Mouse (Mus musculus): ENCODE measurements at regions not wholly inside any gene's neighbourhood (a gene's known extent, or its start where the extent isn't known, plus 50 kb on each side); places are given as distances from the start of the nearest gene placed in this dataset.

DNA sequence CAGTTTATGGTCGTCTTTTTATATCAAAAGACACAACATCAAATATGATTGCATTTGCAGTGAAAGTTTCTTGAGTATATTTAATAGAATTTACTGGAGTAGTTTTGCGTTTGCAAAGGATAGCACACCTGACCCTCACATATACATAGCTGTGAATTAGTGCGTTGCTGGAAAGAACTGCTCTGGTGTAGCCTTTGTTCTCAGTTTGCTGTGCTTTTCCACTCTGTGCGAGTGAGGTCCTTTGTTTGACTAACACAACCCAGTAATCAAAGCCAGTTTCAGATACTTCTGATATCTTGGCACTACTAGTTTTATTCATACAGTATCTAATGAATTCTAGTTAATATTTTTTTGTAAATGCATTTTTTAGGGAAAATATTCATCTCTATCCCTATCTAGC lies 84.7 kb downstream of the Trim52 start:
- no peak for DNase-seq (ENCODE audit: low spot score)

GRCm38 (mm10) chr14:106193583-106193982 lies 87.6 kb downstream of the Trim52 start:
- no peak for DNase-seq (ENCODE audit: low spot score)

GRCm38 (mm10) chr14:106194104-106194503 lies 88.1 kb downstream of the Trim52 start:
- DNase-seq (ENCODE audit: low spot score) = no peak

DNA sequence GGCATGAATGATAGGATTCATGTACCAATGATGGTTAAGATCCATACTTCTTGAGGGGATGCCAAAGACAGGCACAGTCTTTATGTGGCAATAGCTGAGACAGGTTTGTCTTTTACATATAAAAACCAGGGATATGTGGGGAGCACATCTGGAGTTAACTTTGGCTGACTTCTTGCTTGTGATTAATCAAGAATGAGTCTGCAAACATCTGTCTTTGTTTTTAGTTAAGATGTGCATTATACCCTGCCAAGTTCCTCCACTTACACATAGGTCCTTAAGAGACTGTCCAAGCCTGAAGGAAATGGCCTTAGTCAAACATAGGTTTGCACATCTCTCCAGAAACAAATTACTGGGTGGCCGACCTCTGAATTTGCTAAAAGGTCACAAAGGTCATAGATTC lies 91.8 kb downstream of the Trim52 start:
- DNase-seq (ENCODE audit: low spot score) = no peak

DNA sequence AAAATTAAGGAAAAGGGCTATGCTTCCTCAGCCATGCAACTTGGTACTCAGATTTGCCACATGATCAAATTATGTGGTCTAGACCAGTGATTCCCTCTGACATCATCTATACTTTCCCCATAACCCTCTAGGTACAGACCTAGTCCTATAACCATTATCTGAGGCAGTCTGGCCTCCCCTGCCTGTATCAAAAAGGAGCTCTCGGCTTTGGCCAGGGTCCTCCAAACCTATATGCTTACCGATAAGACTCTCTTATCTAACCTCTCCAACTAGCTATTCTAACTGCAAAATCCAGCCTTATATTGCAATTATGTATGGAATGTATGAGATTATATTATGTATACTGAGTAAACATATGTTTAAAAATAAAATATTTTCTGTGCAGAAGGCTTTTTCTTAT lies 93.1 kb downstream of the Trim52 start:
- no peak for DNase-seq (ENCODE audit: low spot score)

- no peak for DNase-seq (ENCODE audit: low spot score)
Measured at GRCm38 (mm10) chr14:106199536-106200319, 93.7 kb downstream of the Trim52 start.

DNA sequence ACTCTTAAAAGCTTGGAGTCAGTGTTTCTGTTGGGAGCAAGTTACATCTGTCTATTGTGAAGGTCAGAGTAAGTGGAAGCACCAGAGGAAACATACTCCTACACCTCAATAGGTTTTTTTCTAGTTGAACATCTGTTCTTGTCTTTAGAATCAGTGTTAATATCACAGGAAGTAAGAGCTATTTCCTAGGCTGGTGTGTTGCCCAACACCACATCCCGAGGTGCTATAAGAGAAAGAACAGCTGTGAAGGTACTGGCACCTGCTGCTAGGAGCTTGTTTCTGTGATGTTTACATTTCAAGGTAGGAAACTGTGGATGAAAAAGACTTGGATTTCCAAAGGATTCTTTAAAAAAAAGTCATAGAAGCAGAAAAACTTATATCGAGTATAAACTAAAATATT lies 105.1 kb downstream of the Trim52 start:
- DNase-seq (ENCODE audit: low spot score) = peak; percentile 9

- DNase-seq (ENCODE audit: low spot score) = peak; percentile 10
Measured at GRCm38 (mm10) chr14:106217681-106218080, 111.7 kb downstream of the Trim52 start.

DNA sequence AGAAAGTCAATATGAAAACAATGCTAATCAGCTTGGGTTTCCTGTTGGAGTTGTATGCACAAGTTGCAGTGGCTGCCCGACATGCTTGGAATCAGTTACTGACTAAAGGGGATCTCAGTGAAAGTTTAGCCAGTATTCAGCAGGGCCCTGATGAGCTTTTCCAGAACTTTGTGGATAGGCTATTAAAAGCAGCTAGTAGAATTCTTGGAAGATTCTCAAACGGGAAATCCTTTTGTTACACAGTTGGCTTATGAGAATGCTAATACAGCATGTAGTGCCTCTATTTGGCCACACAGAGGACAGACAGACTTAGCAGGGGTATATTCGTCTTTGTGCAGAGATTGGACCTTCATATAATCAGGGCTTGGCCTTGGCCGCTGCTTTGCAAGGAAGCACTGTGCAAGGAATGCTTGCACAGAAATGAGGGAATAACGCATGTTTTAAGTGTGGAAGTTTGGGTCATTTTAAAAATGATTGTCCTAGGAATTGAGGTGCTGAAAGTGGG lies 113.3 kb downstream of the Trim52 start:
- DNase-seq (ENCODE audit: low spot score) = no peak

DNA sequence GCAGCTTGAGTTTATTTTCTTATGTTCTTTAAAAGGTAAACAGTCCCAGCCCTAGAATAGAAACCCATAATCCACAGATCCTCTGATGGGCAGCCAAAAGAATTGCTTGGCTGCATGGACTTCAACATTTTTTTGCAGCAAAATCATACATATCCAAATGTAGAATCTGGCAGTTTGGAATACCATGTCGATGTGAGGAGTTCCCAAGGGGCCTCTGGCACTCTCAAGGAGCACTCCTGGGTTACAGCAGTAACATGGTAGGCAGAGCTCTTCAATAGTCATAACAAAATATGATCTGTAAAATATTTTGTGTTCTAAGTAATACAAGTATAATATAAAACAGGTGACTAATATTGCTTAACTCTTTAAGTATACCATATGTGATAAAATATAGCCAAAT lies 119.4 kb downstream of the Trim52 start:
- no peak for DNase-seq (ENCODE audit: low spot score)

DNA sequence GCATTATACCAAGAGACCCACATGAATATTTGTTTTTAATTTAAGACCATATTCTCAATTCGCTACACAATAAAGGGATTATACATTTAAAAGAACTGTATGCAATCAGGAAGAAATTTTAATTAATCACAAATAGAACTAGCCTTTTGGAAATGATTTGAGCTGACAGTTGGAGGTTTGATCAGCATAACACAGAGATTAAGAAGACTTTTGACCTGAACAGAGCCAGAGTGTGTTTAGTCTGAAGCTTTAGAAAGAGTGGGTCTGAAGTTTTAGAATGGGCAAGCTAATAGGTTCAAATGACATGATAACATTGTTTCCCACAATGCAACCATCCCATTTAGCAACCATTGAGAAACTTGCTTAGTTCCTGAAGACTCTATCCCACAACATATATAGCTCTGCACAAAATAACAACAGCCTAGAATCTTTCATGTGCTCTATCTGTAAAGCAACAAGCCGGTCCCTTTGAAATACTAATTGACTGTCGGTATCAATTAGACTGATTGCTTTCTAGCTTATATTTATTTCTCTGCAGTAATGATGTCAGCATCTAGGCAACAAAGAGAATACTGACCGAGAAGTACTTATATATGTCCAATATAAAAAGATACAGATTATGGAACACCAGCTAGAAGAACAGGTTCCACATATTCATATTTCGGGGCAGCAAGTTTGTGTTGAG lies 135.9 kb downstream of the Trim52 start:
- no peak for DNase-seq (ENCODE audit: low spot score)

DNA sequence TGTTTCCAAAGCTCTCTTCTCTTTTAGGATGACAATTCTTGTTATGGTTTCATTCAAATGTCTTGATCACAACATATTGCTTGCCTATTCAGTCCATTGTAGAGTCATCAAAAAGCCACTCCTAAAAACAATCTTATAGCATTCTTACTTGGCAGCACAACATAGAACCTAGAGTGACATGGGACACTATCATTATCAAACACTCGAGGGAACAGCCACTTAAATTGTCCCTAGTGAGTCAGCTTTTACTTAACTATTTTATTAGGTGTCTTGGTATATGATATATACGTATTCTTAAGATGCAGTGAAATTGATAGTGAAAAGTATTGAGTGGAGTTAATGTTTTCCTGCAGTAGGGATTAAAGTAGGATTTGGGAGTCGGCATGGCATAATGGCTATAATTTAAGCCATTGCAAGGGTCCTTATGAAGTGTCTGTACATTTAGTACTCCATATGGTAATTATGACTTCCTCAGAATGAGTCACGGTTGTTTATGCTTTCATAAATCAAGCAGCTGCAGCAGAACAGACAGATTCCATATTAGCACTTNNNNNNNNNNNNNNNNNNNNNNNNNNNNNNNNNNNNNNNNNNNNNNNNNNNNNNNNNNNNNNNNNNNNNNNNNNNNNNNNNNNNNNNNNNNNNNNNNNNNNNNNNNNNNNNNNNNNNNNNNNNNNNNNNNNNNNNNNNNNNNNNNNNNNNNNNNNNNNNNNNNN lies 153.6 kb downstream of the Trim52 start:
- DNase-seq (ENCODE audit: low spot score) = no peak

DNA sequence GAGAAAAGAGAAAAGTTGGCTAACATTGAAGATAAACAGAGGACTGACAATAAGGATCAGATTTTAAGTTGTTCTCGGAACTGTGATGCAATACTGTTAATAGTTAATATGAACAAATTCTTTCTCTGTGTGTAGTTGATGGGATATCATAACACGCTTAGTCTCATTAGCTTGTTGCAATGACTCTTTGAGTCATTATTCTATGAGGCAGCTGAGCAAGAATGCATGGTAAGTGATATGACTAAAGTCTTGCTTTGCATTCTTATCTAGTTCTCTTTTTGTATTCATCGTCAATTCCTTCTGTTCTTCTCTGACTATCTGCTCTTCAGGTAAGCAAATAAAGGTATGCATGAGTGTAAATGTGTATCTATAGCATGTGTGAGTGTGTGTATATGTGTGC lies 159.3 kb downstream of the Trim52 start:
- DNase-seq (ENCODE audit: low spot score) = no peak

- DNase-seq (ENCODE audit: low spot score) = no peak
Measured at GRCm38 (mm10) chr14:106267679-106268561, 161.9 kb downstream of the Trim52 start.

DNA sequence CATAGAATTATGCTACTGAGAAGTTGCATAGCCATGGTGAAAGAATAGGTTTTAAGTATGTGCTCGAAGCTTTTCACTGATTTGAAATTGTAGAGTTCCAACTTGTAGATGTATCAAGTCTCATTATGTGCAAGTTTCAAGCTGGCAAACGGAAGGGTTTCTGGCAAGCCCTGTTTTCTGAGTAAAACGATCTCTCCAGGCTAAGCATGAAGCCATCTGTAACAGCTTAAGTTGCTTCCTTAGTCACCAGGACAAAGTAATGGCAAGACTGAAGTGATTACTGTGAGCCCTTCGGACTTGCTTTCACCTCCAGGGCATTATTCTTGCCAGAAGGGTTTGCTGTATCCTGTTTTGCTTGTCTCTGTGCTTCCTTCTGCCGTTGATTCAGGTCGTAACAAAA lies 163.7 kb downstream of the Trim52 start:
- no peak for DNase-seq (ENCODE audit: low spot score)

DNA sequence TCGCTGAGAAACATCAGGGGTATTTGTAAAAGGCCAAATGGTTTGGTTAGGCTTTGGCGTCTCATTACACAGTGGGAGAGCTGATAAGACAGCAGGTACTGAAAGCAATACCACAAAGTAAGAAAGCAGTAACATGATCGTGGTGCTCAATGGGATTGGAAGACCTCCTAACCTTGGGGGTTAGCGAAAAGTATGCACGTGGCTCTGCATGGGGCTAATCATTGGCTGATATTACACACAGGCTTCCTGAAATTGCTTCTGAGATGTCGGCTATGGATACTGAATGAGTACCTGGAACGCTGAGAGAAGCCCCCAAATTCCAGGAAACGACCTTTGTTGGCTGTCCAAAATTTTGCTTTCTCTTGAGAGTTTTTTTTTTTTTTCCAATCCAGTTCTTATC lies 207.6 kb downstream of the Trim52 start:
- no peak for DNase-seq (ENCODE audit: low spot score)

GRCm38 (mm10) chr14:106314079-106314551 lies 208.1 kb downstream of the Trim52 start:
- no peak for DNase-seq (ENCODE audit: low spot score)

DNA sequence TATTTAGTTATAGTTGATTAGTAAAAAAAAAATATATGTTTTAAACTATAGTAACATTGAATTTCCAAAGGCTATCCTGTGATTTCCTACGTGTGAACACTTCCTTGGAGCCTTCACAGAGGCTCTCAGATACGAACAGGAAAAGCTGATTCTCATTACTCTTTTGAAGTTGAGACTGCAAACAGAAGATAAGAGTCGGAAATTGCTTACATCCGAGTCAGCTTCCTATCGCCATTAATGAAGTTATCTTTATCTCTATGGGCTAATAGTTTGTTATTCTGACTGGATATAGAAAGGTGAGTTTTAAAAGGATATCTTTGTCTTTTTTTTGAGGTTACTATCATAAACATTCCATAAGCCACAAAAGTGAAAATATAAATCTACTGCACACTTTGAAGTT lies 212.8 kb downstream of the Trim52 start:
- DNase-seq (ENCODE audit: low spot score) = no peak

DNA sequence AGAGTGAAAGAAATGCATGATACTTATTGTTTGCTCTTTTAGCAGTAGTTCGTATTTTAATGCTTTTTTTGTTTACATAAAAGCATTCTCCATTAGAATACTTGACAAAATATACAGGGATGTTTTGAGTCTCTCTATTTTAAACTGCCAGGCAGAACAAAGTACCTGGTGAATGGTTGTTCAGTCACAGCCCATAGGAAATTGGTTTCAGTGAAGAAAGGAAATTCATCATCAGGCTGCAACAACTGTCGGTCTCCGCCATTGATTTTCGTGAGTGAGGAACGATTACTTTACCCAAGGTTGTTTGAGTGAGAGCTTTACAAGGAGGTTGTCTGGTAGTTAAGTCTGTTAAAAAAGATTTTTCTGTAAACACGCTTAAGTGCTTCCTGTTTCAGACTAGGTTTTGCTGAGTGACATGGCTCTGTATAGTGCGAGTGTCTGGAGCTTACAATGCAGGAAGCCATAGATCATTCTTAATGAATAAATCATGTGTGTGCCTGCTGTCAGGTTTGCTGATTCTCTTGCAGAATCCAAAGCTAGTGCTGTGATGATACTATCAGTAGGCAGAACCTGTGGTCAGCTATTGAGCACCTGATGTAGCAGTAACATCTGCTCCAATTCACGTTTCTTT lies 221.8 kb downstream of the Trim52 start:
- DNase-seq (ENCODE audit: low spot score) = no peak

DNA sequence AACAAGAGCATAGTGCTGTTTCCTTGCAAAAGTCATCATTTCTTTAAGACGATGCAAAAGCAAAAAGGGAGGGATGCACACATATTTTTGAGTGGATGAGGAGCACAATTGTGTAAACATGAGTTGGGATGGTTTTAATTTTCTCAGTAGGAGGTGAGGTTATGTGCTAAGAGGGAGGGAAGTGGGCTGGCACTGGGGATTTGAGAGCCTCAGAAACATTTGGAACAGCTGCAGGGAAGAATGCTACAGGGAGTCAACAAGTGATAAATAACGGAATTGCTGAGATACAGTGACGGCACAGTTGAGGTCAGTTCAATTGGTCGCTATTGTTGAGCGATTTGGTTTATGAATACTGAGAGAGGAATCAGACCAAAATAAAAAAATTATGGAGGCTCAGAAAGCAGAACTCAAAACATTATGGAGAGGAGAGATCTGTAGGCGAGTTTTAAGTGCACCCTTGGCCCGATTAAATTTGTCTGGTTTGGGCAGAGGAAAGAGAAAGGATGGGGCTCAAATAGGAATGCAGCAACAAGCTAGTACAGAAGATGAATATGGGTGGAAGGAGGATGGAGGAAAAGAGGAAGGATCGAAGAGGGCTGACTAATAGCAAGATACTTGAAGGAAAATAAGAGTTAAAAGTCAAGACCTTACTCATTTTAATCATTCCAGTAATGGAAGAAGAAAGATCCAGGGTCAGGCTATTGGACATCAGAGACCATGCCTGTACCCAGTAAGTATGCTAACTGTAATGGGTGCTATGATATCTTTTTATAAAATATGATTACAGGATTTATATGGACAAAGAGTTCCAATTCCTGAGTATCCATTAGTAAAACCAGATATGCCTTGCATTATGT lies 259.0 kb downstream of the Trim52 start:
- no peak for DNase-seq (ENCODE audit: low spot score)
